8 mouse cellular contexts compared by ENCODE assay signal in the genomic region with DNA sequence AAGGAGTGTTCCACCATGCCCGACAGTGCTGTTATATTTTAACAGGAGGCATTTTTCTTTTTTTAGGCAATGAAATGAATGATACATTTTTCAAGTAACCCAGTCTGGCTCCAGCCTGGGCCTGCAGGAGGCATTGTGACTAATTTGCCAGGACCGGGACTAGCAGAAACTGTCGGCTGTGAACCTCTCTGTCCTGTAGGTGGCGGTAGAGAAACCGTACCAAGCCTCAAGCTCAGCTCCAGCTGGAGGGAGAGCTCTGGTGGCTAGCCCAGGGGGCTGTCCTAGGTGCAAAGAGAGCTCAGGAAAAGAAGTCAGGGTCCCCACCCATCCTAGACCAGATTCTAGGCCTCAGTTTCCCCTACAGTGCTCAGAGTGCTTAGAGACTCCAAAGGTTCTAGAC. TPM values are rescaled to one million over a fixed set of nuclear protein-coding genes. Genes with fewer than 3 reads are reported as not detected.
DNase-seq lines count a peak whose midpoint lies in the region; TF ChIP-seq lines count a peak whose summit lies in the region.

No protein-coding gene starts in this region.

- no peak overlapping the region for H3K27ac ChIP-seq in ES-Bruce4 (ENCODE audit: insufficient read depth, low read length)
- H3K27ac ChIP-seq in forebrain, embryonic 10.5 days: no peak overlapping the region

- no peak for TF ChIP-seq POLR2A in ES-Bruce4 (IDR thresholded peaks at IDR 0.05; ENCODE audit: insufficient read depth, low read length)
- no peak for TF ChIP-seq POLR2A in lung, adult 2 months (IDR thresholded peaks at IDR 0.05; ENCODE audit: borderline replicate concordance, extremely low read depth, low read depth, low read length)

- H3K4me3 ChIP-seq in ES-Bruce4 (ENCODE audit: low read depth, low read length): no peak overlapping the region
- H3K4me3 ChIP-seq in forebrain, embryonic 10.5 days: no peak overlapping the region
- no peak overlapping the region for H3K4me3 ChIP-seq in lung, adult 2 months (replicated peaks; ENCODE audit: extremely low read depth, low read depth, low read length)

- H3K27me3 ChIP-seq in ES-Bruce4 (ENCODE audit: control insufficient read depth, insufficient read depth, low read length, poor library complexity, severe bottlenecking): no peaks in the 10 kb centered on the region
- H3K27me3 ChIP-seq in forebrain, embryonic 10.5 days (ENCODE audit: poor library complexity, severe bottlenecking): no peaks in the 10 kb centered on the region

- no peaks in the 10 kb centered on the region for H3K9me3 ChIP-seq in ES-Bruce4 (replicated peaks; ENCODE audit: control insufficient read depth, insufficient read depth, low read length, poor library complexity, severe bottlenecking)
- H3K9me3 ChIP-seq in forebrain, embryonic 10.5 days: no peaks in the 10 kb centered on the region

- peak; percentile 93 for TF ChIP-seq CTCF in ES-Bruce4 (IDR thresholded peaks at IDR 0.05; ENCODE audit: low read depth, low read length)
- TF ChIP-seq CTCF in lung, adult 2 months (IDR thresholded peaks at IDR 0.05; ENCODE audit: insufficient read depth, low read length): peak; percentile 91

- H3K36me3 ChIP-seq in ES-Bruce4 (ENCODE audit: control insufficient read depth, insufficient read depth, low read length, poor library complexity, severe bottlenecking): no peaks in the 10 kb centered on the region
- no peaks in the 10 kb centered on the region for H3K36me3 ChIP-seq in forebrain, embryonic 10.5 days (replicated peaks)

- under 1% methylated on average over 5 of the region's 5 CpGs for WGBS in forebrain, embryonic 10.5 days
- under 1% methylated on average over 5 of the region's 5 CpGs for WGBS in lung, adult 2 months

- intact Hi-C loops in heart, postnatal 10 days (cut with DNase I): loop anchor here (1.0 kb wide), 1 partner anchor 78 kb away; no protein-coding TSS in a partner anchor

- H3K4me1 ChIP-seq in ES-Bruce4 (ENCODE audit: control insufficient read depth, insufficient read depth, low read length): peaks cover 4% of the 10 kb centered on the region
- H3K4me1 ChIP-seq in forebrain, embryonic 10.5 days: no peaks in the 10 kb centered on the region; the same call in 1 of the 2 replicates
- no peaks in the 10 kb centered on the region for H3K4me1 ChIP-seq in lung, adult 2 months (ENCODE audit: control insufficient read depth, insufficient read depth, low read length)

- DNase-seq in brain, embryonic 18.5 days (ENCODE audit: low read depth, low spot score): peak; percentile 47
- peak; percentile 82 for DNase-seq in forebrain, embryonic 10.5 days (ENCODE audit: extremely low spot score, low spot score)
- peak; percentile 91 to 93 for DNase-seq in heart, postnatal 10 days
- peak; percentile 89 to 90 for DNase-seq in kidney, postnatal 36 days
- DNase-seq in lung, adult 2 months: peak; percentile 67
- DNase-seq in ovary, postnatal 14 days (ENCODE audit: low spot score): peak; percentile 77
- peak; percentile 90 for DNase-seq in thymus, postnatal 0 days (ENCODE audit: low spot score)

- no peak for TF ChIP-seq EP300 in ES-Bruce4 (IDR thresholded peaks at IDR 0.05; ENCODE audit: insufficient read depth, low read depth, low read length)

- H3K9ac ChIP-seq in ES-Bruce4 (ENCODE audit: low read depth, poor library complexity, severe bottlenecking): no peak overlapping the region

RNA-seq across cellular contexts. Expression of a gene that starts 37.4 kb away (rescaled TPM):
- polyA plus RNA-seq in ES-Bruce4 (2011; ENCODE audit: insufficient read depth, insufficient read length, low read depth, missing spikeins): 12.8 and 16.5 TPM in 2 replicates
- polyA plus RNA-seq in forebrain, embryonic 10.5 days (2016; fragmentation: Nextera tagmentation; extraction: Ambion mirVana): 25.0 and 26.3 TPM in 2 replicates
- total RNA-seq in heart, postnatal 10 days (2021): 10 to 100 TPM; 10.1 to 13.5 TPM
- 19.9 and 21.9 TPM in 2 replicates for polyA plus RNA-seq in lung, adult 2 months (2012; rRNA removed)
- polyA plus RNA-seq in thymus, postnatal 0 days (2015; fragmentation: Nextera tagmentation; extraction: Ambion mirVana): 16.3 and 18.9 TPM in 2 replicates

RNA-seq across cellular contexts. Expression of a gene that starts 38.4 kb away (rescaled TPM):
- polyA plus RNA-seq in ES-Bruce4 (2011; ENCODE audit: insufficient read depth, insufficient read length, low read depth, missing spikeins): 3.0 and 3.6 TPM in 2 replicates
- polyA plus RNA-seq in forebrain, embryonic 10.5 days (2016; fragmentation: Nextera tagmentation; extraction: Ambion mirVana): 6.6 and 6.7 TPM in 2 replicates
- total RNA-seq in heart, postnatal 10 days (2021): 1 to 10 TPM; 3.2 to 4.4 TPM
- polyA plus RNA-seq in lung, adult 2 months (2012; rRNA removed): 5.1 and 5.5 TPM in 2 replicates
- 5.4 and 6.2 TPM in 2 replicates for polyA plus RNA-seq in thymus, postnatal 0 days (2015; fragmentation: Nextera tagmentation; extraction: Ambion mirVana)

RNA-seq across cellular contexts. Expression of a gene that starts 46.5 kb away (rescaled TPM):
- polyA plus RNA-seq in ES-Bruce4 (2011; ENCODE audit: insufficient read depth, insufficient read length, low read depth, missing spikeins): 12.2 and 16.5 TPM in 2 replicates
- polyA plus RNA-seq in forebrain, embryonic 10.5 days (2016; fragmentation: Nextera tagmentation; extraction: Ambion mirVana): 7.3 and 7.8 TPM in 2 replicates
- 10 to 100 TPM in 1 of 2 experiments, 1 to 10 TPM in 1; 9.7 to 13.0 TPM for total RNA-seq in heart, postnatal 10 days (2021)
- 23.7 and 24.0 TPM in 2 replicates for polyA plus RNA-seq in lung, adult 2 months (2012; rRNA removed)
- polyA plus RNA-seq in thymus, postnatal 0 days (2015; fragmentation: Nextera tagmentation; extraction: Ambion mirVana): 8.4 and 8.9 TPM in 2 replicates
